Mouse (Mus musculus): ENCODE results near the gene Daxx.
A peak's percentile ranks its signal among the peaks of the same experiment; 100 is the strongest.

- TF ChIP-seq POLR2A (IDR thresholded peaks at IDR 0.05; ENCODE audit: borderline replicate concordance, extremely low read depth, low read depth, low read length) (no peak), CTCF (IDR thresholded peaks at IDR 0.05; ENCODE audit: insufficient read depth, low read length) (peak; percentile 45)
Observed at GRCm38 (mm10) chr17:33865330-33866030, 43.7 kb upstream of the Daxx start.
